Mouse (Mus musculus): ENCODE data around the gene Myo1e. TPM values are rescaled to one million over a fixed set of nuclear protein-coding genes. Genes with fewer than 3 reads are reported as not detected.

Myo1e gene
- total and polyA plus RNA-seq, 3 experiments = 82.3 to 186 (median 98.7) TPM

- Histone ChIP-seq H3K79me2 (replicated peaks; ENCODE audit: control insufficient read depth, extremely low read depth, insufficient read depth, poor library complexity, severe bottlenecking) (no peaks in the 10 kb centered on the region), H3K4me3 (replicated peaks in 1 of 3; ENCODE audit: low read depth in 2 of 3, low read length in 2 of 3, poor library complexity in 1 of 3) (no peak overlapping the region), H3K9me3 (replicated peaks; ENCODE audit: low read length) (no peaks in the 10 kb centered on the region), H3K27ac (ENCODE audit: insufficient read depth, low read depth) (no peak overlapping the region), H3K4me2 (ENCODE audit: insufficient read depth, low read depth, poor library complexity, severe bottlenecking) (no peak overlapping the region), H3K36me3 (replicated peaks in 1 of 2; ENCODE audit: control insufficient read depth in 1 of 2, insufficient read depth in 1 of 2, low read length in 1 of 2) (peaks cover 67 to 97% of the 10 kb centered on the region in 2 experiments), H3K4me1 (ENCODE audit: control insufficient read depth in 1 of 2, insufficient read depth in 2 of 2) (no peaks in the 10 kb centered on the region), H3K9ac (ENCODE audit: insufficient read depth, low read depth) (no peak overlapping the region), H3K27me3 (replicated peaks) (no peaks in the 10 kb centered on the region)
- dilution Hi-C loops (cut with MboI; ENCODE audit: extremely low pct_ligation_motif_present, extremely low pct_unique_long_range_greater_than_20kb, low sequenced_read_pairs) = no loop called here
- no peak for TF ChIP-seq E2F4 (IDR thresholded peaks at IDR 0.05; ENCODE audit: insufficient replicate concordance, low read depth, low read length)
- TF ChIP-seq CHD1 (IDR thresholded peaks at IDR 0.05; ENCODE audit: low read depth, low read length) = no peak
- no peak for TF ChIP-seq NELFE (IDR thresholded peaks at IDR 0.05; ENCODE audit: low read depth, low read length)
- TF ChIP-seq MEF2A (IDR thresholded peaks at IDR 0.05; ENCODE audit: borderline replicate concordance, low read depth, low read length) = no peak
- TF ChIP-seq JUN (IDR thresholded peaks at IDR 0.05; ENCODE audit: insufficient read depth, low read depth, low read length) = no peak
- no peak for TF ChIP-seq ELF1 (IDR thresholded peaks at IDR 0.05; ENCODE audit: low read depth, low read length)
- no peak for TF ChIP-seq CHD2 (IDR thresholded peaks at IDR 0.05; ENCODE audit: low read length)
- TF ChIP-seq ZNF384 (IDR thresholded peaks at IDR 0.05; ENCODE audit: low read depth, low read length) = no peak
- no peak for TF ChIP-seq CTCF (conservative IDR thresholded peaks at IDR 0.05 in 1 of 2, IDR thresholded peaks at IDR 0.05 in 1 of 2; ENCODE audit: low read depth in 2 of 2, low read length in 2 of 2)
- no peak for DNase-seq (ENCODE audit: extremely low read depth)
- in situ Hi-C loops (cut with MboI; ENCODE audit: low pct_ligation_motif_present, low pct_unique_long_range_greater_than_20kb, low sequenced_read_pairs) = loop anchor here (10.0 kb wide), 2 partner anchors 94 to 306 kb away; partner anchors contain the start of gene Rnf111
Observed at GRCm38 (mm10) chr9:70410668-70411067, 203.5 kb downstream of the Myo1e start.

GRCm38 (mm10) chr9:70413038-70413437 is 205.9 kb downstream of the Myo1e start:
- Histone ChIP-seq H3K36me3 (replicated peaks in 1 of 2; ENCODE audit: control insufficient read depth in 1 of 2, insufficient read depth in 1 of 2, low read length in 1 of 2) (peaks cover 75 to 93% of the 10 kb centered on the region in 2 experiments), H3K27ac (ENCODE audit: insufficient read depth, low read depth) (no peak overlapping the region), H3K4me3 (replicated peaks in 1 of 3; ENCODE audit: low read depth in 2 of 3, low read length in 2 of 3, poor library complexity in 1 of 3) (no peak overlapping the region), H3K27me3 (replicated peaks) (no peaks in the 10 kb centered on the region), H3K4me1 (ENCODE audit: control insufficient read depth in 1 of 2, insufficient read depth in 2 of 2) (no peaks in the 10 kb centered on the region), H3K79me2 (replicated peaks; ENCODE audit: control insufficient read depth, extremely low read depth, insufficient read depth, poor library complexity, severe bottlenecking) (no peaks in the 10 kb centered on the region), H3K4me2 (ENCODE audit: insufficient read depth, low read depth, poor library complexity, severe bottlenecking) (no peak overlapping the region), H3K9ac (ENCODE audit: insufficient read depth, low read depth) (no peak overlapping the region), H3K9me3 (replicated peaks; ENCODE audit: low read length) (no peaks in the 10 kb centered on the region)
- dilution Hi-C loops (cut with MboI; ENCODE audit: extremely low pct_ligation_motif_present, extremely low pct_unique_long_range_greater_than_20kb, low sequenced_read_pairs) (no loop called here), in situ Hi-C loops (cut with MboI; ENCODE audit: low pct_ligation_motif_present, low pct_unique_long_range_greater_than_20kb, low sequenced_read_pairs) (loop anchor here (10.0 kb wide), 2 partner anchors 92 to 308 kb away; partner anchors contain the start of gene Rnf111)
- no peak for DNase-seq (ENCODE audit: extremely low read depth)
- TF ChIP-seq TBP (conservative IDR thresholded peaks at IDR 0.05; ENCODE audit: low read depth, low read length) (no peak), RAD21 (IDR thresholded peaks at IDR 0.05; ENCODE audit: low read depth, low read length) (no peak), NRF1 (IDR thresholded peaks at IDR 0.05; ENCODE audit: low read depth, low read length) (no peak), SIN3A (IDR thresholded peaks at IDR 0.05; ENCODE audit: low read length) (no peak), UBTF (IDR thresholded peaks at IDR 0.05; ENCODE audit: low read depth, low read length) (no peak), MAZ (IDR thresholded peaks at IDR 0.05; ENCODE audit: low read depth, low read length) (no peak), HCFC1 (IDR thresholded peaks at IDR 0.05; ENCODE audit: low read depth, low read length) (no peak), TCF12 (IDR thresholded peaks at IDR 0.05; ENCODE audit: low read depth, low read length) (no peak), PAX5 (IDR thresholded peaks at IDR 0.05; ENCODE audit: low read length) (no peak), RCOR1 (conservative IDR thresholded peaks at IDR 0.05; ENCODE audit: low read depth, low read length) (no peak), MAFK (IDR thresholded peaks at IDR 0.05; ENCODE audit: insufficient replicate concordance, low read length) (no peak)
